11 mouse cellular contexts compared by ENCODE assay signal in the genomic region with DNA sequence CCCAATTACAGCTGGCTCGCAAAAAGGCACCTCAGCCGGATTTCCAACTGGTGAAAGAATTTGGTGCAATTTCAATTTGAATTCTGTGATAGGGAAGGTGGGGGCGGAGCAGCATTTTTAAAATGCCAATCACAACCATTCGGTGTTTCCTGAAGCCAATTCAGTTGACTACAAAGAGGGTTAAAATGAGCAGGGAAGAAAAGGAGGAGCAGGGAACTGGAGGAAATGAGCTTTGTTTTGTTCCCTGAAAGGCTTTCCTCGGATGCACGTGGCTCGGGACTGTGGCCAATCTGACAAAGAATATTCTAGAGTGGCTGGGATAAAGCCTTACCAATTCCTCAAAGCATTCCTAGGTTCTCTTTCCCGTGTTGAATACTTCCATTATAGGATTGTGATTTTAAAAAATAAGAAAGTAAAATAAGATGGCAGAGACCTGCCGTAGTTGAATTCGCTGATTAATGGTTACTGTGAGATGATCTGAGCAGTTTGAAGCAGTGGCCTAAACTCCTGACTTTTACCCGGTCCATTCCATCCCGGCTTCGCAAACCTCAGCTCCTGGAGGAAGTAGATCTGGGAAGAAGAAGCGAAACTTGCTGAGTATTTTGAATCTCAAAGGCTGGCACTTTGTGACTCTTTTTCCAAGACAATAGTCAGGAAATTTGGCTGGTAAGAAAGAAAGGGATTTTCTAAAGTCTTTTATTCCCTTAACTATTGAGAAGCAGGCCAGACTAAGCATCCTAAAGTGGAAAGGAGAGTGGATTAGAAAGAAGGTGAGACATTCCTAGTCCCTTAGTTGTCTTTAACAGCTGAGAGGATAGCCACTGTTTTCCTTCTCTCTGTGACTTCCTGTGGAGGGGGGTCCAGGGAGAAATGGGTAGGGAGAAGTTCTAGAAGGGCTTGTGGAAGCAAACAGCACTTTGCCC.
DNase-seq lines count a peak whose midpoint lies in the region; ATAC-seq and TF ChIP-seq lines count a peak whose summit lies in the region.
"Had no signal": no experiment of that assay in that cellular context is flagged by ENCODE, and none has a peak within 500 bp of the region (broad histone marks: within the 10 kb centered on the region; RNA-seq: fewer than 3 reads in every experiment).

No protein-coding gene starts in this region.

- no peak for DNase-seq in hindbrain, postnatal 0 days (ENCODE audit: low spot score)
- DNase-seq in hindbrain, embryonic 11.5 days (ENCODE audit: low spot score): no peak
- peak; percentile 49 for DNase-seq in WW6 (ENCODE audit: low read depth, low spot score)
- DNase-seq in heart, embryonic 10.5 days (ENCODE audit: low spot score): no peak
- DNase-seq in kidney, postnatal 4 days: peak; percentile 22 to 31
- DNase-seq in adrenal gland, adult (ENCODE audit: inconsistent age in 2 of 2, low spot score in 1 of 2): no peak
- no peak for DNase-seq in urinary bladder, postnatal 10 days (ENCODE audit: low spot score)
- DNase-seq in right cerebral cortex, postnatal 36 days (ENCODE audit: low spot score in 2 of 2): no peak
- DNase-seq: cerebellum, adult 2 months; gastrocnemius, postnatal 36 days had no signal

- no peak overlapping the region for H3K9ac ChIP-seq in hindbrain, postnatal 0 days (replicated peaks; ENCODE audit: low read length)
- H3K9ac ChIP-seq in hindbrain, embryonic 11.5 days (ENCODE audit: low read depth, low read length): no peak overlapping the region
- H3K9ac ChIP-seq: neural tube, embryonic 12.5 days had no signal

- H3K4me2 ChIP-seq in hindbrain, postnatal 0 days (ENCODE audit: low read depth, low read length): 0 out of 2 replicates have a peak overlapping the region, but pooled peaks have one; percentile 2
- H3K4me2 ChIP-seq in hindbrain, embryonic 11.5 days (replicated peaks; ENCODE audit: low read depth, low read length): no peak overlapping the region
- H3K4me2 ChIP-seq: neural tube, embryonic 12.5 days had no signal

- no peaks in the 10 kb centered on the region for H3K9me3 ChIP-seq in hindbrain, postnatal 0 days (ENCODE audit: low read length)
- H3K9me3 ChIP-seq in hindbrain, embryonic 11.5 days (ENCODE audit: control insufficient read depth, low read length): no peaks in the 10 kb centered on the region
- H3K9me3 ChIP-seq in heart, embryonic 10.5 days: no peaks in the 10 kb centered on the region
- H3K9me3 ChIP-seq: neural tube, embryonic 12.5 days had no signal

- H3K4me3 ChIP-seq in hindbrain, postnatal 0 days (ENCODE audit: low read length): no peak overlapping the region
- no peak overlapping the region for H3K4me3 ChIP-seq in hindbrain, embryonic 11.5 days (ENCODE audit: low read depth, low read length)
- no peak overlapping the region for H3K4me3 ChIP-seq in heart, embryonic 10.5 days
- H3K4me3 ChIP-seq: neural tube, embryonic 12.5 days had no signal

- no peak for ATAC-seq in hindbrain, postnatal 0 days
- ATAC-seq in hindbrain, embryonic 11.5 days (ENCODE audit: low FRiP score): no peak

- no peak for TF ChIP-seq CTCF in hindbrain, postnatal 0 days (IDR thresholded peaks at IDR 0.05; ENCODE audit: low read depth)

- 38% methylated on average over 14 of the region's 14 CpGs for WGBS in hindbrain, postnatal 0 days
- 35% methylated on average over 14 of the region's 14 CpGs for WGBS in hindbrain, embryonic 11.5 days
- WGBS in heart, embryonic 10.5 days: 39% methylated on average over 14 of the region's 14 CpGs

- no peaks in the 10 kb centered on the region for H3K27me3 ChIP-seq in hindbrain, postnatal 0 days (ENCODE audit: insufficient read depth, low read length)
- H3K27me3 ChIP-seq in hindbrain, embryonic 11.5 days (ENCODE audit: control insufficient read depth, insufficient read depth, low read length): 0 out of 2 replicates have a peak, but pooled peaks cover 2% of the 10 kb centered on the region
- no peaks in the 10 kb centered on the region for H3K27me3 ChIP-seq in heart, embryonic 10.5 days (ENCODE audit: insufficient read depth, poor library complexity, severe bottlenecking)
- H3K27me3 ChIP-seq: neural tube, embryonic 12.5 days had no signal

- no peak overlapping the region for H3K27ac ChIP-seq in hindbrain, postnatal 0 days
- no peak overlapping the region for H3K27ac ChIP-seq in hindbrain, embryonic 11.5 days (ENCODE audit: low read depth, low read length)
- H3K27ac ChIP-seq in heart, embryonic 10.5 days: peak overlapping the region; percentile 62; the same call in 1 of the 2 replicates
- H3K27ac ChIP-seq: neural tube, embryonic 12.5 days had no signal

- H3K36me3 ChIP-seq in hindbrain, postnatal 0 days (ENCODE audit: insufficient read depth, low read length): no peaks in the 10 kb centered on the region
- H3K36me3 ChIP-seq in hindbrain, embryonic 11.5 days (ENCODE audit: control insufficient read depth, insufficient read depth, low read length): no peaks in the 10 kb centered on the region
- H3K36me3 ChIP-seq in heart, embryonic 10.5 days: no peaks in the 10 kb centered on the region
- H3K36me3 ChIP-seq: neural tube, embryonic 12.5 days had no signal

- H3K4me1 ChIP-seq in hindbrain, postnatal 0 days (ENCODE audit: insufficient read depth, low read length): no peaks in the 10 kb centered on the region
- no peaks in the 10 kb centered on the region for H3K4me1 ChIP-seq in hindbrain, embryonic 11.5 days (replicated peaks; ENCODE audit: control insufficient read depth, insufficient read depth, low read length)
- peaks cover 16% of the 10 kb centered on the region; the same call in 1 of the 2 replicates for H3K4me1 ChIP-seq in heart, embryonic 10.5 days
- H3K4me1 ChIP-seq: neural tube, embryonic 12.5 days had no signal

Comparison
In these comparisons a context has a peak if more than half of its experiments do, and no peak if none do; other contexts are left out.
1. DNase-seq: peak in WW6 (single experiment) and kidney, postnatal 4 days (2 of 2); none in hindbrain, postnatal 0 days (single experiment), hindbrain, embryonic 11.5 days (single experiment), heart, embryonic 10.5 days (single experiment), adrenal gland, adult (0 of 2), urinary bladder, postnatal 10 days (single experiment) and right cerebral cortex, postnatal 36 days (0 of 2).